Mouse (Mus musculus): ENCODE measurements around the gene Agpat2. TPM values are rescaled to one million over a fixed set of nuclear protein-coding genes. Genes with fewer than 3 reads are reported as not detected.

Agpat2 gene
- total RNA-seq (2014; fragmentation: Nextera tagmentation) = 14.8 and 15.2 TPM in 2 replicates
- total RNA-seq (2017) = 9.9 and 11.8 TPM in 2 replicates

- ATAC-seq (replicated peaks; ENCODE audit: low FRiP score, low TSS enrichment, poor library complexity, severe bottlenecking) = peak; percentile 66
Observed at GRCm38 (mm10) chr2:26603720-26604671, at the start of gene Agpat2. Gene Agpat2, minus strand, starts transcription at chr2:26604417.

GRCm38 (mm10) chr2:26646643-26647293 is 42.6 kb upstream of the Agpat2 start:
- peak; percentile 96 for ATAC-seq (replicated peaks; ENCODE audit: low FRiP score, low TSS enrichment, poor library complexity, severe bottlenecking)

GRCm38 (mm10) chr2:26643942-26644341 is 39.7 kb upstream of the Agpat2 start:
- ATAC-seq (replicated peaks; ENCODE audit: low FRiP score, low TSS enrichment, poor library complexity, severe bottlenecking) = peak; percentile 29; the same call in 1 of the 2 replicates

GRCm38 (mm10) chr2:26641006-26641647 is 36.9 kb upstream of the Agpat2 start:
- ATAC-seq (replicated peaks; ENCODE audit: low FRiP score, low TSS enrichment, poor library complexity, severe bottlenecking) = no peak

- peak; percentile 62 for ATAC-seq (replicated peaks; ENCODE audit: low FRiP score, low TSS enrichment, poor library complexity, severe bottlenecking)
Observed at GRCm38 (mm10) chr2:26639838-26640830, 35.9 kb upstream of the Agpat2 start.

GRCm38 (mm10) chr2:26639083-26639482 is 34.9 kb upstream of the Agpat2 start:
- peak; percentile 27; the same call in 1 of the 2 replicates for ATAC-seq (replicated peaks; ENCODE audit: low FRiP score, low TSS enrichment, poor library complexity, severe bottlenecking)

GRCm38 (mm10) chr2:26638572-26638971 is 34.4 kb upstream of the Agpat2 start:
- no peak for ATAC-seq (replicated peaks; ENCODE audit: low FRiP score, low TSS enrichment, poor library complexity, severe bottlenecking)

- ATAC-seq (replicated peaks; ENCODE audit: low FRiP score, low TSS enrichment, poor library complexity, severe bottlenecking) = no peak
Observed at GRCm38 (mm10) chr2:26638039-26638438, 33.8 kb upstream of the Agpat2 start.

- no peak for ATAC-seq (replicated peaks; ENCODE audit: low FRiP score, low TSS enrichment, poor library complexity, severe bottlenecking)
Observed at GRCm38 (mm10) chr2:26637316-26637932, 33.2 kb upstream of the Agpat2 start.

- no peak for ATAC-seq (replicated peaks; ENCODE audit: low FRiP score, low TSS enrichment, poor library complexity, severe bottlenecking)
Observed at GRCm38 (mm10) chr2:26636325-26636635, 32.1 kb upstream of the Agpat2 start.

GRCm38 (mm10) chr2:26635489-26636324 is 31.5 kb upstream of the Agpat2 start:
- no peak for ATAC-seq (replicated peaks; ENCODE audit: low FRiP score, low TSS enrichment, poor library complexity, severe bottlenecking)

GRCm38 (mm10) chr2:26634629-26635488 is 30.6 kb upstream of the Agpat2 start:
- no peak for ATAC-seq (replicated peaks; ENCODE audit: low FRiP score, low TSS enrichment, poor library complexity, severe bottlenecking)

GRCm38 (mm10) chr2:26633953-26634530 is 29.8 kb upstream of the Agpat2 start:
- no peak for ATAC-seq (replicated peaks; ENCODE audit: low FRiP score, low TSS enrichment, poor library complexity, severe bottlenecking)

- no peak for ATAC-seq (replicated peaks; ENCODE audit: low FRiP score, low TSS enrichment, poor library complexity, severe bottlenecking)
Observed at GRCm38 (mm10) chr2:26632541-26633395, 28.6 kb upstream of the Agpat2 start.

GRCm38 (mm10) chr2:26628792-26629437 is 24.7 kb upstream of the Agpat2 start:
- no peak for ATAC-seq (replicated peaks; ENCODE audit: low FRiP score, low TSS enrichment, poor library complexity, severe bottlenecking)
